Mouse (Mus musculus) A20 (cell line): ENCODE measurements around the gene Map3k4.
"Not testable (repeated sequence)": the region's sequence is repeated elsewhere in the genome, so short reads cannot be mapped to it uniquely, and the experiment has no call there.

Source experiments
- DNase-seq: peaks from one replicate; pipeline ENCODE4 v3.0.0-alpha.2; 2011; ENCODE audit warnings: low read depth, low spot score

Gene Map3k4

GRCm38 (mm10) chr17:12307251-12308135 lies 11.1 kb downstream of the Map3k4 start:
- DNase-seq: peak; percentile 19

GRCm38 (mm10) chr17:12304658-12305057 lies 13.9 kb downstream of the Map3k4 start:
- no peak for DNase-seq

GRCm38 (mm10) chr17:12300896-12301706 lies 17.5 kb downstream of the Map3k4 start:
- DNase-seq: peak; percentile 79

GRCm38 (mm10) chr17:12300127-12300675 lies 18.4 kb downstream of the Map3k4 start:
- DNase-seq: no peak

GRCm38 (mm10) chr17:12299371-12299770 lies 19.2 kb downstream of the Map3k4 start:
- no peak for DNase-seq

GRCm38 (mm10) chr17:12297978-12298377 lies 20.6 kb downstream of the Map3k4 start:
- DNase-seq: no peak

- no peak for DNase-seq
Observed at GRCm38 (mm10) chr17:12297292-12297691, 21.3 kb downstream of the Map3k4 start.

GRCm38 (mm10) chr17:12295926-12296325 lies 22.7 kb downstream of the Map3k4 start:
- not testable (repeated sequence) for DNase-seq

GRCm38 (mm10) chr17:12294424-12294823 lies 24.2 kb downstream of the Map3k4 start:
- no peak for DNase-seq

GRCm38 (mm10) chr17:12293571-12293970 lies 25.0 kb downstream of the Map3k4 start:
- DNase-seq: no peak

- DNase-seq: no peak
Observed at GRCm38 (mm10) chr17:12292877-12293276, 25.7 kb downstream of the Map3k4 start.

- DNase-seq: no peak
Observed at GRCm38 (mm10) chr17:12292356-12292755, 26.2 kb downstream of the Map3k4 start.

GRCm38 (mm10) chr17:12291151-12291550 lies 27.4 kb downstream of the Map3k4 start:
- DNase-seq: no peak

- no peak for DNase-seq
Observed at GRCm38 (mm10) chr17:12290735-12291134, 27.9 kb downstream of the Map3k4 start.

- not testable (repeated sequence) for DNase-seq
Observed at GRCm38 (mm10) chr17:12289836-12290235, 28.8 kb downstream of the Map3k4 start.

- DNase-seq: no peak
Observed at GRCm38 (mm10) chr17:12288871-12289270, 29.7 kb downstream of the Map3k4 start.

GRCm38 (mm10) chr17:12279810-12280209 lies 38.8 kb downstream of the Map3k4 start:
- no peak for DNase-seq

GRCm38 (mm10) chr17:12278073-12278472 lies 40.5 kb downstream of the Map3k4 start:
- no peak for DNase-seq

GRCm38 (mm10) chr17:12277297-12277696 lies 41.3 kb downstream of the Map3k4 start:
- DNase-seq: no peak

- DNase-seq: no peak
Observed at GRCm38 (mm10) chr17:12276496-12277200, 41.9 kb downstream of the Map3k4 start.

- no peak for DNase-seq
Observed at GRCm38 (mm10) chr17:12275756-12276155, 42.8 kb downstream of the Map3k4 start.

- DNase-seq: no peak
Observed at GRCm38 (mm10) chr17:12273032-12273431, 45.6 kb downstream of the Map3k4 start.
